In the genomic region with DNA sequence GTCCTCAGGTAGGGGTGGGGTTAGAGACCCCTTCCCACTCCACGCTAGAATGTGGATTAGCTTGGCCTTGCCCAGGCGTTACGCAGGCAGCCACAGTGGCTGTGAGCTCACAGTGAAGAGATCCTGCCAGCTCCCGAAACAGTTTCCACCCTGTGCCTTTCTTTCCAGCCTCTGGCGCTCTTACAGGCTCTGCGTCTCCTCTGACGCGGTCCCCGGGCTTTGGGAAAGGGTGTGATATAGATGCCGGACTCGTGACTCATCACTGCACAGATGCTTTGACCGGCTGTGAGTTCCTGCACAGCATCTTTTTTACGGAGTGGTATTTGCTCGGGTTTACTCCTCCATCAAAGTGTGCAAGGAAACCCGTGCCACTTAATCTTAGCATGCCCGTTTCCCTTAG, we compare ENCODE assay signal across 8 mouse cellular contexts. TPM values are rescaled to one million over a fixed set of nuclear protein-coding genes. Genes with fewer than 3 reads are reported as not detected.
A peak's percentile ranks its signal among the peaks of the same experiment; 100 is the strongest.
DNase-seq lines count a peak whose midpoint lies in the region; ATAC-seq and TF ChIP-seq lines count a peak whose summit lies in the region.

No protein-coding gene starts in this region.

- H3K4me1 ChIP-seq in cerebellum, adult 2 months (ENCODE audit: control insufficient read depth, insufficient read depth, low read length), result no peaks in the 10 kb centered on the region
- no peaks in the 10 kb centered on the region for H3K4me1 ChIP-seq in kidney, embryonic 16.5 days (ENCODE audit: insufficient read depth, low read length)
- no peaks in the 10 kb centered on the region for H3K4me1 ChIP-seq in midbrain, embryonic 16.5 days (ENCODE audit: control insufficient read depth, insufficient read depth, low read length)

- WGBS in cerebellum, adult 2 months, result 22% methylated on average over 16 of the region's 16 CpGs
- WGBS in kidney, embryonic 16.5 days, result 81% methylated on average over 16 of the region's 16 CpGs
- WGBS in midbrain, embryonic 16.5 days, result 87% methylated on average over 16 of the region's 16 CpGs

- TF ChIP-seq POLR2A in cerebellum, adult 2 months (IDR thresholded peaks at IDR 0.05; ENCODE audit: borderline replicate concordance, insufficient read depth, low read length), result no peak

- H3K27me3 ChIP-seq in cerebellum, adult 2 months (ENCODE audit: control insufficient read depth, insufficient read depth, low read length), result no peaks in the 10 kb centered on the region
- H3K27me3 ChIP-seq in kidney, embryonic 16.5 days (ENCODE audit: insufficient read depth, low read length), result no peaks in the 10 kb centered on the region
- no peaks in the 10 kb centered on the region for H3K27me3 ChIP-seq in midbrain, embryonic 16.5 days (ENCODE audit: control insufficient read depth, insufficient read depth, low read depth, low read length)

- no peaks in the 10 kb centered on the region for H3K36me3 ChIP-seq in kidney, embryonic 16.5 days (ENCODE audit: insufficient read depth, low read length)
- no peaks in the 10 kb centered on the region for H3K36me3 ChIP-seq in midbrain, embryonic 16.5 days (ENCODE audit: control insufficient read depth, insufficient read depth, low read length)

- peak in 1 of 2 experiments; percentile 9 for DNase-seq in cerebellum, adult 2 months
- no peak for DNase-seq in cerebellum, adult 11-12 months
- DNase-seq in ES-CJ7 (ENCODE audit: low read depth, low spot score), result peak; percentile 35
- DNase-seq in gastrocnemius, postnatal 25 days, result peak; percentile 53
- peak; percentile 67 to 79 for DNase-seq in left cerebral cortex, adult 18-20 months (ENCODE audit: low spot score in 2 of 2)
- DNase-seq in thymus, postnatal 4 days, result no peak

- no peak for ATAC-seq in kidney, embryonic 16.5 days (ENCODE audit: low FRiP score, low TSS enrichment)
- ATAC-seq in midbrain, embryonic 16.5 days, result no peak

- no peaks in the 10 kb centered on the region for H3K9me3 ChIP-seq in kidney, embryonic 16.5 days (ENCODE audit: low read length)
- no peaks in the 10 kb centered on the region for H3K9me3 ChIP-seq in midbrain, embryonic 16.5 days (replicated peaks; ENCODE audit: control insufficient read depth, low read length, poor library complexity, severe bottlenecking)

- H3K27ac ChIP-seq in cerebellum, adult 2 months (ENCODE audit: insufficient read depth, low read length), result no peak overlapping the region
- no peak overlapping the region for H3K27ac ChIP-seq in kidney, embryonic 16.5 days (ENCODE audit: low read length)
- H3K27ac ChIP-seq in midbrain, embryonic 16.5 days (ENCODE audit: low read length), result no peak overlapping the region

- no peak overlapping the region for H3K4me2 ChIP-seq in kidney, embryonic 16.5 days (replicated peaks; ENCODE audit: low read depth, low read length)
- no peak overlapping the region for H3K4me2 ChIP-seq in midbrain, embryonic 16.5 days (ENCODE audit: low read length)

- peak overlapping the region; percentile 43 for H3K4me3 ChIP-seq in cerebellum, adult 2 months (replicated peaks; ENCODE audit: insufficient read depth, low read depth, low read length)
- no peak overlapping the region for H3K4me3 ChIP-seq in kidney, embryonic 16.5 days (ENCODE audit: low read length)
- no peak overlapping the region for H3K4me3 ChIP-seq in midbrain, embryonic 16.5 days (ENCODE audit: low read depth, low read length)

- no peak for TF ChIP-seq CTCF in cerebellum, adult 2 months (IDR thresholded peaks at IDR 0.05; ENCODE audit: borderline replicate concordance, insufficient read depth, low read depth, low read length)

- H3K9ac ChIP-seq in kidney, embryonic 16.5 days (replicated peaks; ENCODE audit: low read length), result no peak overlapping the region
- no peak overlapping the region for H3K9ac ChIP-seq in midbrain, embryonic 16.5 days (ENCODE audit: low read depth, low read length)

RNA-seq across cellular contexts. Expression of a gene that starts 46.6 kb away (rescaled TPM):
- 0.70 and 0.92 TPM in 2 replicates for polyA plus RNA-seq in cerebellum, adult 2 months (2012; rRNA removed)
- 1 to 10 TPM; 3.7 to 4.2 TPM for total RNA-seq in gastrocnemius, postnatal 25 days (2021)
- under 1 TPM; 0.26 to 0.77 TPM for total RNA-seq in left cerebral cortex, adult 18-20 months (2021)
- 22.4 and 28.1 TPM in 2 replicates for polyA plus RNA-seq in kidney, embryonic 16.5 days (2015; fragmentation: Nextera tagmentation; extraction: Ambion mirVana)
- polyA plus RNA-seq in midbrain, embryonic 16.5 days (2015; fragmentation: Nextera tagmentation; extraction: Ambion mirVana), result 6.9 and 7.6 TPM in 2 replicates

Comparison
In these comparisons a context has a peak if more than half of its experiments do, and no peak if none do; other contexts are left out.
1. DNase-seq: peak in ES-CJ7 (single experiment), gastrocnemius, postnatal 25 days (single experiment) and left cerebral cortex, adult 18-20 months (2 of 2); none in cerebellum, adult 11-12 months (single experiment) and thymus, postnatal 4 days (single experiment).